Mouse (Mus musculus) brain, embryonic 14.5 days (tissue): ENCODE measurements around the gene Klf5. TPM values are rescaled to one million over a fixed set of nuclear protein-coding genes. Genes with fewer than 3 reads are reported as not detected.

ENCODE experiments used
- DNase-seq: peaks from one replicate; pipeline ENCODE4 v3.0.0-alpha.2; 2011; ENCODE audit warnings: low read depth
- CTCF ChIP-seq: fragments of 200-500 bp; IDR thresholded peaks from 2 replicates; pipeline ENCODE4 v1.5.1; 2012; ENCODE audit warnings: inconsistent platforms, mild to moderate bottlenecking, moderate library complexity, borderline replicate concordance; ENCODE audit not compliant: insufficient read depth, insufficient read length; ENCODE audit errors: extremely low read depth
- POLR2A ChIP-seq: fragments of 200-500 bp; IDR thresholded peaks from 2 replicates; pipeline ENCODE4 v1.6.1; 2012; ENCODE audit warnings: mild to moderate bottlenecking, inconsistent platforms, borderline replicate concordance; ENCODE audit not compliant: poor library complexity, insufficient read depth, insufficient read length, severe bottlenecking; ENCODE audit errors: extremely low read depth
- polyA plus RNA-seq: library from polyadenylated mRNA; depleted of rRNA; stranded (reverse); fragments of >200 nt; gene quantifications from 2 replicates; pipeline ENCODE4 v1.2.3, GENCODE M21; 2012

Gene Klf5
- polyA plus RNA-seq, 1 experiment, result 3.3 TPM

GRCm38 (mm10) chr14:99292176-99292575 lies 6.3 kb upstream of the Klf5 start:
- TF ChIP-seq POLR2A (no peak), CTCF (no peak)
- no peak for DNase-seq

GRCm38 (mm10) chr14:99294424-99294823 lies 4.1 kb upstream of the Klf5 start:
- no peak for TF ChIP-seq CTCF
- TF ChIP-seq POLR2A, result no peak

GRCm38 (mm10) chr14:99295606-99296341 lies 2.7 kb upstream of the Klf5 start:
- peak; percentile 40 for DNase-seq
- TF ChIP-seq POLR2A (no peak), CTCF (no peak)

More at GRCm38 (mm10) chr14:99294424-99294823, 4.1 kb upstream of the Klf5 start:
- DNase-seq, result no peak

GRCm38 (mm10) chr14:99299022-99299481 lies 561 bp downstream of the Klf5 start:
- peak; percentile 78 for DNase-seq
- TF ChIP-seq POLR2A (no peak), CTCF (0 out of 2 replicates have a peak, but pooled peaks have one; percentile 7)

GRCm38 (mm10) chr14:99299701-99300191 lies 1.3 kb downstream of the Klf5 start:
- TF ChIP-seq POLR2A (no peak), CTCF (no peak)
- peak; percentile 59 for DNase-seq

- no peak for TF ChIP-seq CTCF
- TF ChIP-seq POLR2A, result no peak
- no peak for DNase-seq
These were observed 3.0 kb downstream of the Klf5 start for GRCm38 (mm10) chr14:99301472-99301871.

GRCm38 (mm10) chr14:99304387-99304786 lies 5.9 kb downstream of the Klf5 start:
- DNase-seq, result no peak
- TF ChIP-seq POLR2A, result no peak
- TF ChIP-seq CTCF, result no peak

- TF ChIP-seq POLR2A, result no peak
- no peak for TF ChIP-seq CTCF
These were observed 6.7 kb downstream of the Klf5 start for GRCm38 (mm10) chr14:99304997-99305792.

GRCm38 (mm10) chr14:99306410-99306809 lies 7.9 kb downstream of the Klf5 start:
- DNase-seq, result no peak
- TF ChIP-seq POLR2A (no peak), CTCF (no peak)

More at GRCm38 (mm10) chr14:99304997-99305792, 6.7 kb downstream of the Klf5 start:
- DNase-seq, result no peak

- TF ChIP-seq CTCF, result no peak
- no peak for TF ChIP-seq POLR2A
- DNase-seq, result no peak
These were observed 11.1 kb downstream of the Klf5 start for GRCm38 (mm10) chr14:99309606-99310005.

GRCm38 (mm10) chr14:99310358-99310757 lies 11.9 kb downstream of the Klf5 start:
- TF ChIP-seq CTCF (no peak), POLR2A (no peak)
- no peak for DNase-seq
